Mouse (Mus musculus) heart, embryonic 14.5 days (tissue): Measurements from ENCODE around the gene Sap18. TPM values are rescaled to one million over a fixed set of nuclear protein-coding genes. Genes with fewer than 3 reads are reported as not detected.

Experiments
- ATAC-seq: fragments of 200-750 bp; cut with Nextera tagmentation; 2 replicates; pipeline ENCODE4 v1.8.0; 2017; ENCODE audit warnings: low read depth, moderate TSS enrichment; ENCODE audit not compliant: insufficient number of reproducible peaks, insufficient read depth, low FRiP score
- H3K27ac ChIP-seq, 2 experiments: fragments of 200-500 bp in 1 of 2; fragments of 300-500 bp in 1 of 2; sonication (generic) in 1 of 2; replicated peaks in 1 of 2; 2 replicates each; pipeline ENCODE4 v1.5.1; 2012 to 2014; ENCODE audit warnings: low read depth in 2 of 2, low read length in 2 of 2, control low read depth in 1 of 2, mild to moderate bottlenecking in 1 of 2, mixed read lengths in 1 of 2; ENCODE audit not compliant: control insufficient read depth in 1 of 2, insufficient read depth in 1 of 2
- H3K27me3 ChIP-seq: fragments of 300-500 bp; sonication (generic); 2 replicates; pipeline ENCODE4 v1.6.1; 2014; ENCODE audit warnings: mild to moderate bottlenecking, low read length, control low read depth; ENCODE audit not compliant: control insufficient read depth, insufficient read depth
- H3K36me3 ChIP-seq: fragments of 300-500 bp; sonication (generic); 2 replicates; pipeline ENCODE4 v1.6.1; 2014; ENCODE audit warnings: mild to moderate bottlenecking, control low read depth, low read length, mixed read lengths; ENCODE audit not compliant: control insufficient read depth, insufficient read depth
- H3K4me1 ChIP-seq, 2 experiments: fragments of 200-500 bp in 1 of 2; fragments of 300-500 bp in 1 of 2; sonication (generic) in 1 of 2; 2 replicates each; pipeline ENCODE4 v1.6.1; 2012 to 2014; ENCODE audit warnings: low read length in 2 of 2, control low read depth in 1 of 2, mixed read lengths in 1 of 2; ENCODE audit not compliant: control insufficient read depth in 2 of 2, insufficient read depth in 2 of 2
- H3K4me2 ChIP-seq: fragments of 300-500 bp; sonication (generic); 2 replicates; pipeline ENCODE4 v1.6.1; 2014; ENCODE audit warnings: mild to moderate bottlenecking, low read length
- H3K4me3 ChIP-seq, 2 experiments: fragments of 200-500 bp in 1 of 2; fragments of 300-500 bp in 1 of 2; sonication (generic) in 1 of 2; 2 replicates each; pipeline ENCODE4 v1.5.1; 2012 to 2014; ENCODE audit warnings: low read length in 2 of 2, mild to moderate bottlenecking in 2 of 2, control low read depth in 1 of 2, low read depth in 1 of 2, moderate library complexity in 1 of 2; ENCODE audit not compliant: control insufficient read depth in 1 of 2, insufficient read depth in 1 of 2
- H3K9ac ChIP-seq: fragments of 300-500 bp; sonication (generic); 2 replicates; pipeline ENCODE4 v1.6.1; 2014; ENCODE audit warnings: mild to moderate bottlenecking, low read length
- H3K9me3 ChIP-seq: fragments of 300-500 bp; sonication (generic); 2 replicates; pipeline ENCODE4 v1.6.1; 2016; ENCODE audit warnings: low read length, control low read depth; ENCODE audit not compliant: control insufficient read depth
- WGBS: fragments of 180-500 bp; shearing (Covaris S2); extraction: QIAGEN DNeasy Blood & Tissue Kit; methylation state at CpG from one replicate; pipeline ENCODE4 v1.1.7; 2014; 5-methylcytosine and 5-hydroxymethylcytosine counted together
- polyA plus RNA-seq: library from polyadenylated mRNA; unstranded; fragments of >200 nt; fragmentation: Nextera tagmentation; extraction: Ambion mirVana; gene quantifications from 2 replicates; pipeline ENCODE4 v1.2.1, GENCODE M21; 2014

The Sap18 gene
- polyA plus RNA-seq, 1 experiment from 2014 or later = 23.3 TPM

DNA sequence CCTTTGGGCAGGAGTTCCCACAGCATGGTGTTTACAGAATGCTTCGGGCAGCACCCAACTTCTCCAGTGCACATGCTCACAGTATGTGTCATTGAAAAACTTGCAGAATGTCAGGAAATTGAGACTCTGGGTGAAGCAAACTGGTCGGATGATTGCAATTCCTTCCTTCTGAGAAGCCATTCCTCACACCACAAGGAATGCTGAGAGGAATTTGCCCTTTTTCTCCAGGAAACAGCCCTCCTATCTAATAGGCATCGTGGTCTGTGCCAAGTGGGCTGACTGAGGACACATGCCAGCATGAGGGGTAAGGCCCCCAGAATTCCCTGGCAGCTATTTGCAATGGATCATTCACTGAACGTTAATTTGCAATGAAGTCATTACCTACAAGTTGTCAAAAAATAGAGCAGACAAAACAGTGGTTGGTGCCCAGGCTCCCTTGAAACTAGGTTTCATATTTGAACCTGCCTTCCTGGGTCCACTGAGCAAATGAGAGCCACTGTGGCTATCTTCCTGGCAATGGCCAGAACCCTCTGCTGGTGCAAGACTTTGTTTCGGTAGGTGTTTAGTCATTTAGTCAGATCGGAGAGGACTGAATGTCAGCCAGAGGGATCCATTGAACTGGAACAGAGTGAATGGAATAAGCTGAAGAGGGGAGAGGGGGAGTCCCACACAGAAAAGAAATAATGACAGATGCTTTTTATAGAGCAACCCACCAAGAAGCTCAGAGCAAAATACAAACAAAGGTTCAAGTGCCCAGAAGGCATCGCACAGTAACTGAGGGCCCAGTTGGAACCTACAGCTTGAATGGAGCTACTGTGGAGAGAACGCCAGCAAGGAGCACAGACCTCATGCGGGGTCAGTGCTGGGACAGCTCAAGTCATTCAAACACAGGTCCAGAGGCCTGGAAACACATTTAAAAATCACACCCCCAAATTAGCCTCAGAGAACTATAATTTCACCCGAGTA is 37.2 kb upstream of the Sap18 start:
- WGBS = 63% methylated on average over 10 of the region's 10 CpGs
- Histone ChIP-seq H3K4me2 (no peak overlapping the region), H3K27me3 (no peaks in the 10 kb centered on the region), H3K4me1 (no peaks in the 10 kb centered on the region), H3K4me3 (no peak overlapping the region), H3K27ac (no peak overlapping the region; a peak in 1 of 4 replicates), H3K36me3 (no peaks in the 10 kb centered on the region), H3K9me3 (no peaks in the 10 kb centered on the region), H3K9ac (no peak overlapping the region)
- ATAC-seq = no peak

DNA sequence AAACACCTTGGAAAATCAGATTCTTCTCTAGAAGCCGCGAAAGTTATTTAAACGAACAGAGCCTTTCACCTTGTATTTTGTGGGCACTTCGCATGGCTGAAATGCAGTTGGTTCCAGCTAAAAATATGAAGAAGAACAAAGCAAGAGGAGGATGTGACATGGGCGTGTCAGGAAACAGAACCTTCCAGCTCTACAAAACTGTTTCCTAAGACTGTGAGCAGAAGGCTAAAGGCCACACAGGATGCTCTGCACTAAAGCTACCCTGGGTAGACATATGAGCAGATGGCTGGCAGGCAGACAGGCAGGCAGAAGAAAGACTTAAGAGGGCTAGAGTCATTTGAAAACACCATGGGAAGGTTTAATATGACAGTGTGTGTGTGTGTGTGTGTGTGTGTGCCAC is 28.9 kb upstream of the Sap18 start:
- Histone ChIP-seq H3K4me1 (no peaks in the 10 kb centered on the region), H3K9me3 (no peaks in the 10 kb centered on the region), H3K27me3 (no peaks in the 10 kb centered on the region), H3K4me3 (no peak overlapping the region), H3K4me2 (no peak overlapping the region), H3K9ac (no peak overlapping the region), H3K36me3 (no peaks in the 10 kb centered on the region), H3K27ac (no peak overlapping the region)
- ATAC-seq = no peak
- WGBS = 93% methylated on average over 5 of the region's 5 CpGs

DNA sequence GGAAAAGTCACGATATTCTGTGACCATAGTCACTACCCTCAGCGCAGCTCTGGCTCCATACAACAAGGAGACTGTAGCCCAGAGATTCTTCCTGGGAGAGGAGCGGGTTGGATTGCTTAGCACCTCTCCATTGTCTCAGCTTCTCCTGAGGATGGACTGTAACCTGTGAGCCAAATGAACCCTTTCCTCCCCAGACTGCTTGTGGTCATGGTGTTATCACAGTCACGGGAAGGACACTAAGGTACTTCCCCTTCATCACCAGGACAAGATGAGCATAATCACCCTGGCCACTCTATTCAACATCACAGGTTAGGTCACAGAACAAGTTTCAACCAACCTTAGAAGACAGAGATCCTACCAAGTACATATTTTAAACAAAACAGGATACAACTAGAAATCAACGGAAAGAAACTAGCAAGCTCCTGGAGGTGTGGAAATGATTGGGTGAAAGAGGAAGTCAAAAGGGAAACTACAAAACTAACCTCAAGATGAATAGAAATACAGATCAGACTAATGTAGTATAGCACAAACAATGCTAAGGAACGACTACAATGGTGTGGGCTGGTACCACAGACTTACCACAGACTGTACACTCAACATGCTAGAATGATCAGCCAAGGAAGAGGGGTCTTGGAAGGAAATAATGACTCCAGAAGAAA is 25.7 kb upstream of the Sap18 start:
- 77% methylated on average over 6 of the region's 6 CpGs for WGBS
- ATAC-seq = no peak
- H3K4me3 ChIP-seq = no peak overlapping the region

DNA sequence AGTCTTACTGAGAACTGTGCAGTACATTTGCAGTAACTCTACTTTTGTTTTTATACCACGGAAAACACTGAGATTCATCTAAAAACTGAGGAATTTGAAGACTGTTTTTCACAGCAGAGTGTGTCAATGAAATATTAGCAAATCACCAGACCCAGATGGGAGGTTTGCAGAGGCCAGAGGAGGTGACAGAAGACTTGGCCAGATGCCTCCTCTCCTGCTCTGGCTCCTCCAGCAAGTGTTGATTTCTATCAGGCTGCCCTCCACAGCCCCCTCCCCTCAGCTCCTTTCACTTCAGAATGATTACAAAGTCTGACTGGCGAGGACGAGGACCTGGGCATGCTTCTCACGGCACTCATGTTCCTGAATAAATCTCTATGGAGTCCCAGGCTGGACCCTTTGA is 10.6 kb upstream of the Sap18 start:
- ATAC-seq = no peak
- no peaks in the 10 kb centered on the region for H3K9me3 ChIP-seq
- H3K36me3 ChIP-seq = no peaks in the 10 kb centered on the region
- H3K4me3 ChIP-seq = no peak overlapping the region
- H3K27ac ChIP-seq = no peak overlapping the region
- H3K9ac ChIP-seq = no peak overlapping the region
- no peaks in the 10 kb centered on the region for H3K27me3 ChIP-seq
- H3K4me1 ChIP-seq = peaks cover 0 to 2% of the 10 kb centered on the region in 2 experiments; a peak in 1 of 4 replicates
- WGBS = 36% methylated on average over 4 of the region's 4 CpGs
- no peak overlapping the region for H3K4me2 ChIP-seq

More for the DNA sequence above, 25.7 kb upstream of the Sap18 start:
- no peak overlapping the region for H3K4me2 ChIP-seq
- 0 out of 2 replicates have a peak, but pooled peaks cover 3% of the 10 kb centered on the region for H3K9me3 ChIP-seq
- no peak overlapping the region for H3K27ac ChIP-seq
- H3K4me1 ChIP-seq = no peaks in the 10 kb centered on the region
- H3K9ac ChIP-seq = no peak overlapping the region
- H3K36me3 ChIP-seq = no peaks in the 10 kb centered on the region
- H3K27me3 ChIP-seq = no peaks in the 10 kb centered on the region

DNA sequence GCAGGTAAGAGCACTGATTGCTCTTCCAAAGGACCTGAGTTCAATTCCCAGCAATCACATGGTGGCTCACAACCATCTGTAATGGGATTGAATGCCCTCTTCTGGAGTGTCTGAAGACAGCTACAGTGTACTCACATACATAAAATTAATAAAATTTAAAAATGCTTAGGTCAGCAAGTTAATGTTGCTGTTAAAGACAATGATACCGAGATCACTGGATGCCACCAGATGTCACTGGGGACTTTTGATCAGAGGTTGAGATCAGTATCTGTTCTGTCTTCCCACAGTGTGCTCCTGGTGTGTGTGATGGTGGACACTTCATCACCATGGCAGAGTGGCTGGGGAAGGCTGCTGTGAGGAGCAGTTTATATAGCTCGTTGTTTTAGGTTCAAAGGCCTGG is 8.7 kb upstream of the Sap18 start:
- ATAC-seq = no peak
- Histone ChIP-seq H3K4me3 (no peak overlapping the region), H3K36me3 (no peaks in the 10 kb centered on the region), H3K9me3 (no peaks in the 10 kb centered on the region), H3K9ac (no peak overlapping the region), H3K27ac (no peak overlapping the region), H3K27me3 (no peaks in the 10 kb centered on the region), H3K4me2 (no peak overlapping the region), H3K4me1 (peaks cover 0 to 2% of the 10 kb centered on the region in 2 experiments; a peak in 1 of 4 replicates)
- 75% methylated on average over 2 of the region's 2 CpGs for WGBS

DNA sequence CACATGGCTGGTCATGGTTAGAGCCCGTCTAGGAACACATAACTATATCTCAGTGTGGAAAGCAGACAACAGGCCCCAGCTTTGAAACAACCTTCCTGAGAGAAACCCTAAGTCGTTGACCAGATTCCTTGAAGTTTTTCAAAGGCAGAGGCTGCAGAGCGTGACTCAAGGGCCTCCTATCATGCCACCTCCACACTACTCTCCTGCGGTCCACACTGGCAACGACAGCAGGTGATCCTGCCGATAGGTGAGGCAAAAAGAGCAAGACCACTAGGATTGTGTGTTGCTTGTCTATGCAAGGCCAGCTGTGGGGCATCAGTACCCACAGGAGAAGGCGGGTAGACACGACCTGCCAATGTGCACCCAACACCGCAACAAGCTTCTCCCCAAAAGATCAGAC is 8.2 kb upstream of the Sap18 start:
- Histone ChIP-seq H3K4me2 (no peak overlapping the region), H3K9me3 (no peaks in the 10 kb centered on the region), H3K4me1 (peaks cover 0 to 2% of the 10 kb centered on the region in 2 experiments; a peak in 1 of 4 replicates), H3K27me3 (no peaks in the 10 kb centered on the region), H3K27ac (no peak overlapping the region), H3K4me3 (no peak overlapping the region), H3K36me3 (no peaks in the 10 kb centered on the region), H3K9ac (no peak overlapping the region)
- no peak for ATAC-seq
- WGBS = 82% methylated on average over 9 of the region's 9 CpGs

DNA sequence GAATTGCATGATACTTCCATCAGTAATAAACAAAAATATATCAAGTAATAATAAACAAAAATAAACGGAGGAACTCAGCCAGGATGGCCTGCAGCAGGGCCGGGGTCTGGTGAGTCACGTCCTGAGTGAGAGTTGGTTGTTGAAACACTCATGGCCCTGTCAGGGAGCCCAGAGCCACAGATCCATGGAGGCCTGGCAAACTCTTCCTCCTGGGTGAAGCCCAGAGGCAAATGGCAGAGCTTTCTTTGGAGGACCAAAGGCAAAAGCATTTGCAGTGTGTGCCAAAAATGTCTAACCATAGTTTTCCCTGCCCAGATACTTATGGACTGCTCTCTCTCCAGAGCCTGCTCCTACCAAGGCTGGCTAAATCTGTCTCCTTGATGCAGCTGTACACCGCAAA is 6.8 kb upstream of the Sap18 start:
- H3K4me1 ChIP-seq = peaks cover 0 to 2% of the 10 kb centered on the region in 2 experiments; a peak in 1 of 4 replicates
- no peak overlapping the region for H3K4me2 ChIP-seq
- H3K36me3 ChIP-seq = no peaks in the 10 kb centered on the region
- no peaks in the 10 kb centered on the region for H3K9me3 ChIP-seq
- no peak for ATAC-seq
- H3K4me3 ChIP-seq = no peak overlapping the region
- no peaks in the 10 kb centered on the region for H3K27me3 ChIP-seq
- H3K27ac ChIP-seq = no peak overlapping the region
- WGBS = 55% methylated on average over 4 of the region's 4 CpGs
- no peak overlapping the region for H3K9ac ChIP-seq
